Mouse (Mus musculus) c-Kit-negative CD71-positive TER-119-positive erythroid progenitor cells, embryonic 14.5 days (primary cell): ENCODE data around the gene Mtpn.
A peak's percentile ranks its signal among the peaks of the same experiment; 100 is the strongest.

Source experiments
- DNase-seq: peaks from one replicate; pipeline ENCODE4 v3.0.0-alpha.2; 2013; ENCODE audit warnings: low read depth, low spot score

Mtpn gene

DNA sequence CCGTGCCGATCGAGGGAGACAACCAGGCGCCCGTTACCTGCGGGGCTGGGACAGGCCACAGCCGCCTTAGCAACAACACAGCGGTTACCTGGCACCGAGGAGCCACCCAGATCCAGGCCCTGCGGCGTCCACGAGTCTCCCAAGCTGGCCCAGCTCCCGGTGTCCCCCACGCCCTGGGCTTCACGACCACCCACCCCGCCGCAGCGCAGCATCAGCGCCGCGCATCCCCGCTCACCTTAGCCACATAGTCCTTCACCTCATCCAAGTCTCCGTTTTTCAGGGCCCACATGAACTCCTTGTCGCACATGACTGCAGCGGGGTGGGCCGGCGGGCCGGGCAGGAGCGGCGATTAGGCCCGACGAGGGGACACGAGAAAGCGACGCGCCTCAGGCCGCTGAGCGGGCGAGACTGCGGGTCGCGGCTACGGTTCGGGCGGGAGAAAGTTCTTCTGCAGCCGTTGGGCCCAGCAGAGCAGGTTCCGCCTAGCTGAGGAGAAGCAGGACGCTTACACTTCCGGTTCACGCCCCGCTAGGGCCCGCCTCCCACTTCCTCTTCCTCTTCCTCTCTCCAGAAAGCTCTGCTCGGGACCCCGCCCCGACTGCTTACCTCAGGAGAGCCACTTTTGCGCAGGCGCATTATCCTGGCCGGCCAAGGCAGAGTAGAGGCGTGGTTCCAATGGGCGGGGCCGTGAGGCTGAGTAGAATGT is at the start of gene Mtpn:
TSS of gene Mtpn (minus strand) at position 585 of the 706 bp plus-strand sequence.
- DNase-seq = peak; percentile 99

DNA sequence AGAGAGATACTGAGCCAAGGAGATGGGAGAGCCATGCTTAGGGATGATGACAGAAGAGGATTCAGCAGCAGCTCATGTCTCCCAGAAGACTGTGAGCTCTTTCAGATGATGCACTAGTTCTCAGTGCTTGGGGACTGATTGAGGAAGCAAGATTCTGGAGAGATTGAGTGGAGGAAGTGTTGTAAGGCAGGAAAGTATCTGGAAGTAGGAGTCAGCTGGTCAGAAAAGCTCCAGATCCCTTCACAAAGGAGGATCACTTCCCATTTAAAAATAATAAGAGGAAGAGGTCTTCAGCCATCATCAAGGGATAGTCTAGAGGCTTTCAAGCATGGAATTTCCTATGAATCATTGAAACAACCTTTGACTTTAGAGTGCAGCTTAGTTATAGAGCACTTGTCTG is 29.0 kb upstream of the Mtpn start:
- DNase-seq = no peak

DNA sequence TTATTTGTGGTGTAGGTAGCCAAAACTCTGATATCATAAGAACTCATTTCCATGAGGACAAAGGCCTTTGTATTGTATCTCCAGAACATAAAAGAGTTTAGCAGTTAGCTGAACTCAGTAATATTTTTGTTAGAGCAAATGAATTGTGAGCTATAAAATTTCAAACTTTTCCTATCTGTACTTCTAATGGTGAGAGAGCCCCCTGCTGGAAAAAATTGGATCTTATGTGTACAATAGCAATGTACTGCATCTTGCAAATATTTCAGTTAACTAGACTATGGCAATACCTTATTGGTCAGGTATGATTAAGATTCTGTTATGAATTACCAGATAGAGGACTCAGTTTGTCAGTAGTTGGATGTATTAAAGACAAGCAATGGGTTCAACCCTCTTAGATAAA is 28.1 kb upstream of the Mtpn start:
- peak; percentile 2 for DNase-seq

GRCm38 (mm10) chr6:35559950-35560349 is 20.3 kb upstream of the Mtpn start:
- DNase-seq = no peak

- no peak for DNase-seq
Measured at GRCm38 (mm10) chr6:35544352-35544751, 4.7 kb upstream of the Mtpn start.

GRCm38 (mm10) chr6:35542656-35543400 is 3.1 kb upstream of the Mtpn start:
- DNase-seq = no peak

DNA sequence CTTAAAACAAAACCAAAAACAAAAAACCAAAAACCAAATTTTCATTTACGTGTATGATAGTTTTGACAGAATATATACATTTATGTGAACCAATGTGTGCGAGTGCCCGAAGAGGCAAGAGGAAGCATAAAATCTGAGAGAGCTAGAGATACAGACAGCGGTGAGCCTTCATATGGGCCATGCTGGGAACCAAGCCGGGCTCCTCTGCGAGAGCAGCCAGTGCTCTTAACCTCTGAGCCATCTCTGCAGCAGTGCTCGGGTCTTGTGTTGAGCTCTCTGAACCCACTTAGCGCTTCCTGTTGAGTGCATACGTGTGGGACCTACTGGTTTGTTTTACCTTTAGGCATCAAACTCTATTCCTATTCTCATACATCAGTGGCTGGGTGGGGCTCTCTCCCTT is 689 bp upstream of the Mtpn start:
- no peak for DNase-seq

DNA sequence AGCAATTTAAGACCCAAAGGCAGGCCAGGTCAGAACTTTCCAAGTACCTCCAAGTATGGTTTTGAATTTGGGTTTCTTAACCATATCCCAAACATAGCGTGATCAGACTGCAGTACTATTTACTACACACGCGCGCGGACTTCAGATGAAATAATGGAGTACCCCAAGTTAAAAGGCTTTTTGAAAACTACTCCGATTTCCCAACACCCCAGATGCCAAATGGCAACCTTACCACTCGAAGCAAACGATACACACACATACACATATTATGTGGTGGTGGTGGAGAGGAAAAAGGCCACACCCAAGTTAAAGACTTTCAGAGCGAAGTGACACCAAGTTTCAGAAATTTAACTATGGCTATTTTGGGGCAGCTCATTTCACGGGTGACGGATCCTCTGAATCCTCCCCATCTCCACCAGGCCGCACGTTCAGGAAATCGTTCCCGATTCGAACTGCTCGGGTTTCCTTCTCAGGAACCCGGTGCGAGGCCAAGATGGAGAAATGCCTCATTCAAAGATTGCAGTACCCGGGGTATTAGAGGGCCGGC is 858 bp downstream of the Mtpn start:
- DNase-seq = peak; percentile 26

GRCm38 (mm10) chr6:35536021-35536420 is 3.7 kb downstream of the Mtpn start:
- no peak for DNase-seq

- DNase-seq = no peak
Measured at GRCm38 (mm10) chr6:35513362-35513761, 26.3 kb downstream of the Mtpn start.

DNA sequence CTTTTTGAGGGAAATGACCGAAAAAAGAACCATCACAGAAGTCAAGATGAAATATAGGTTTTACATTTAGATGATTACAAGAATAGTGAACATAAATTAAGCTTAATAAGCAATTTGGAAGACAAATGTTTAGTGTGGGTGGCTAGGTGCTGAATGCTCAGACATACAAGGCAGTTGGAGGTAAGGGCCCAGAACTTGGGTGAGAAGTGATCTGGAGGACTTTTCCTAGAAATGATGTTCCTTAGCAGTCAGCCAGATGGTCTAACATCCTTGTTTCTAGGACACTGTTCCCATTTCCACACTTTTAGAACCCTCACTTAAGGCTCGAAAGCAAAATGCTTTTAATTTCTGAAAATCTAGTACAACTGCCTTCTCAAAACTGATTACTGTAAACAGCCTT is 34.9 kb downstream of the Mtpn start:
- no peak for DNase-seq

GRCm38 (mm10) chr6:35502904-35503303 is 36.8 kb downstream of the Mtpn start:
- DNase-seq = no peak

DNA sequence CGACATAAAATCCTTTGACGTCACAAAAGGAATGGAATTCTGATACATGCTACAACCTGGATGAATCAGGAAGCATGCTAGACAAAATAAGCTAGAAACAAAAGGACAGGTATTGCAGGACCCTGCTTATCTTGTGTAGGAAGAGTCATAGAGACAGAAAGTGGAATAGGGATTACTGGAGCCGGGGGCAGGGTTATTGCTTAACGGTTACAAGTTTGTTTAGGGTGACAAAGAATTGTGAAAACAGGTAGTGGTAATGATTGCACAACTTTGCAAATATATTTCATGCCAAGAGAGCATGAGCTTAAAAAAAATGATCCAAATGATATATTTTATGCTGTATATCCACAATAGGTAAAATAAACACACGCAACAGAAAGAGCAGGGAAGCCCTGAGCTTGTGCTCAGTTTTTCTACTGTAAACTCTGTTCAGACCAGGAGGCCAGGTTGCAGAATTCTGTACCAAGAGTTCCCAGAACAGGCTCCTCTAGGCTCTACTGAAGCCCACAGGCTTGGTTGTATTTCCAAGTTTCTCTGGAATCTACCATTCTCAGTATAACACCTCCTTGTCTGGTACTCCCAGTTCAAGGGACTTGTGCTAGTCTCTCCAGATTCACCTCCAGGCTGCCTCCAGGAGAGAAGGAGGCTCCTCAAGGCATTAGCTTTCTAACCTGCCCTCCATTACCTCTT is 39.6 kb downstream of the Mtpn start:
- DNase-seq = no peak

GRCm38 (mm10) chr6:35497406-35497805 is 42.3 kb downstream of the Mtpn start:
- no peak for DNase-seq

GRCm38 (mm10) chr6:35493851-35494250 is 45.8 kb downstream of the Mtpn start:
- DNase-seq = no peak

- no peak for DNase-seq
Measured at GRCm38 (mm10) chr6:35479651-35480335, 59.9 kb downstream of the Mtpn start.

- no peak for DNase-seq
Measured at GRCm38 (mm10) chr6:35476830-35477229, 62.9 kb downstream of the Mtpn start.

GRCm38 (mm10) chr6:35463450-35464395 is 76.0 kb downstream of the Mtpn start:
- DNase-seq = no peak

GRCm38 (mm10) chr6:35462484-35462883 is 77.2 kb downstream of the Mtpn start:
- DNase-seq = no peak
